ENCODE assay signal across 8 mouse cellular contexts in genomic region chr10:128890383-128891295, GRCm38 (mm10). TPM values are rescaled to one million over a fixed set of nuclear protein-coding genes. Genes with fewer than 3 reads are reported as not detected.
A peak's percentile ranks its signal among the peaks of the same experiment; 100 is the strongest.
DNase-seq lines count a peak whose midpoint lies in the region; ATAC-seq and TF ChIP-seq lines count a peak whose summit lies in the region.

No protein-coding gene starts in this region.

- peak overlapping the region; percentile 90 for H3K27ac ChIP-seq in kidney, postnatal 0 days
- no peak overlapping the region for H3K27ac ChIP-seq in bone marrow macrophage, adult 2 months (ENCODE audit: insufficient read depth, low read depth, low read length)
- peak overlapping the region; percentile 92 for H3K27ac ChIP-seq in hindbrain, embryonic 10.5 days

- peak overlapping the region; percentile 63 for H3K4me2 ChIP-seq in kidney, postnatal 0 days (ENCODE audit: low read length)

- under 1% methylated on average over 40 of the region's 40 CpGs for WGBS in kidney, postnatal 0 days
- under 1% methylated on average over 40 of the region's 40 CpGs for WGBS in hindbrain, embryonic 10.5 days

- H3K9me3 ChIP-seq in kidney, postnatal 0 days (replicated peaks; ENCODE audit: low read length) = no peaks in the 10 kb centered on the region
- H3K9me3 ChIP-seq in hindbrain, embryonic 10.5 days = no peaks in the 10 kb centered on the region
- H3K9me3 ChIP-seq in megakaryocyte, embryonic 14.5 days = no peaks in the 10 kb centered on the region

- no peak for TF ChIP-seq POLR2A in bone marrow macrophage, adult 2 months (IDR thresholded peaks at IDR 0.05; ENCODE audit: borderline replicate concordance, low read depth, low read length)

- H3K4me1 ChIP-seq in kidney, postnatal 0 days (replicated peaks; ENCODE audit: insufficient read depth, low read length) = peaks cover 10% of the 10 kb centered on the region; the same call in 1 of the 2 replicates
- peaks cover 6% of the 10 kb centered on the region for H3K4me1 ChIP-seq in bone marrow macrophage, adult 2 months (ENCODE audit: control insufficient read depth, insufficient read depth, low read length)
- peaks cover 58% of the 10 kb centered on the region for H3K4me1 ChIP-seq in hindbrain, embryonic 10.5 days (replicated peaks)
- H3K4me1 ChIP-seq in megakaryocyte, embryonic 14.5 days = peaks cover 47% of the 10 kb centered on the region

- TF ChIP-seq CTCF in kidney, postnatal 0 days (IDR thresholded peaks at IDR 0.05; ENCODE audit: low read depth) = no peak
- TF ChIP-seq CTCF in bone marrow macrophage, adult 2 months (IDR thresholded peaks at IDR 0.05; ENCODE audit: low read depth, low read length) = no peak

- peak overlapping the region; percentile 62 for H3K4me3 ChIP-seq in kidney, postnatal 0 days (replicated peaks; ENCODE audit: low read depth, low read length)
- H3K4me3 ChIP-seq in bone marrow macrophage, adult 2 months (ENCODE audit: insufficient read depth, low read length) = peak overlapping the region; percentile 65
- H3K4me3 ChIP-seq in hindbrain, embryonic 10.5 days = peak overlapping the region; percentile 87
- H3K4me3 ChIP-seq in megakaryocyte, embryonic 14.5 days (replicated peaks) = peak overlapping the region; percentile 95

- H3K27me3 ChIP-seq in kidney, postnatal 0 days (ENCODE audit: insufficient read depth, low read length) = no peaks in the 10 kb centered on the region
- peaks cover 22% of the 10 kb centered on the region for H3K27me3 ChIP-seq in hindbrain, embryonic 10.5 days (ENCODE audit: insufficient read depth, poor library complexity, severe bottlenecking)
- peaks cover 65% of the 10 kb centered on the region for H3K27me3 ChIP-seq in megakaryocyte, embryonic 14.5 days (replicated peaks)

- 0 out of 2 replicates have a peak, but pooled peaks cover 3% of the 10 kb centered on the region for H3K36me3 ChIP-seq in kidney, postnatal 0 days (ENCODE audit: insufficient read depth, low read length)
- H3K36me3 ChIP-seq in hindbrain, embryonic 10.5 days = peaks cover 27% of the 10 kb centered on the region
- H3K36me3 ChIP-seq in megakaryocyte, embryonic 14.5 days (replicated peaks; ENCODE audit: low read length) = peaks cover 5% of the 10 kb centered on the region

- no peak; the same call in 1 of the 2 replicates for ATAC-seq in kidney, postnatal 0 days (replicated peaks; ENCODE audit: low FRiP score, low read depth)

- DNase-seq in kidney, postnatal 0 days (ENCODE audit: low spot score) = peak; percentile 37
- no peak for DNase-seq in kidney, adult 18-20 months
- DNase-seq in hindbrain, embryonic 10.5 days (ENCODE audit: low spot score) = peak; percentile 33
- peak; percentile 42 to 44 for DNase-seq in thymus, postnatal 36 days
- DNase-seq in ovary, postnatal 10 days (ENCODE audit: low spot score) = no peak
- DNase-seq in adrenal gland, postnatal 4 days (ENCODE audit: low spot score in 2 of 2) = no peak

- peak overlapping the region; percentile 78 for H3K9ac ChIP-seq in kidney, postnatal 0 days (ENCODE audit: low read depth, low read length)

RNA-seq across cellular contexts. Expression of gene Gdf11, which starts 0.9 kb away (rescaled TPM):
- 7.7 and 8.2 TPM in 2 replicates for polyA plus RNA-seq in kidney, postnatal 0 days (2015; fragmentation: Nextera tagmentation; extraction: Ambion mirVana)
- not detected in 2 replicates for polyA plus RNA-seq in bone marrow macrophage, adult 2 months (2012; ENCODE audit: insufficient read depth, insufficient read length, missing spikeins)
- polyA plus RNA-seq in hindbrain, embryonic 10.5 days (2016; fragmentation: Nextera tagmentation; extraction: Ambion mirVana) = 8.9 and 11.1 TPM in 2 replicates
- 0.18 TPM in 1 of 2 replicates, not detected in the other for polyA plus RNA-seq in megakaryocyte, embryonic 14.5 days (2012; ENCODE audit: insufficient read depth, low replicate concordance)
- 1 to 10 TPM; 5.1 to 8.9 TPM for total RNA-seq in adrenal gland, postnatal 4 days (2021)

RNA-seq across cellular contexts. Expression of gene Cd63, which starts 10.2 kb away (rescaled TPM):
- polyA plus RNA-seq in kidney, postnatal 0 days (2015; fragmentation: Nextera tagmentation; extraction: Ambion mirVana) = 1,350 and 1,394 TPM in 2 replicates
- polyA plus RNA-seq in bone marrow macrophage, adult 2 months (2012; ENCODE audit: insufficient read depth, insufficient read length, missing spikeins) = 751 and 791 TPM in 2 replicates
- 240 and 253 TPM in 2 replicates for polyA plus RNA-seq in hindbrain, embryonic 10.5 days (2016; fragmentation: Nextera tagmentation; extraction: Ambion mirVana)
- polyA plus RNA-seq in megakaryocyte, embryonic 14.5 days (2012; ENCODE audit: insufficient read depth, low replicate concordance) = 17.7 and 57.2 TPM in 2 replicates
- 100 to 1,000 TPM; 304 to 317 TPM for total RNA-seq in adrenal gland, postnatal 4 days (2021)

RNA-seq across cellular contexts. Expression of gene Rdh5, which starts 32.0 kb away (rescaled TPM):
- polyA plus RNA-seq in kidney, postnatal 0 days (2015; fragmentation: Nextera tagmentation; extraction: Ambion mirVana) = 12.9 and 15.0 TPM in 2 replicates
- 4.6 and 7.5 TPM in 2 replicates for polyA plus RNA-seq in bone marrow macrophage, adult 2 months (2012; ENCODE audit: insufficient read depth, insufficient read length, missing spikeins)
- 15.8 and 18.7 TPM in 2 replicates for polyA plus RNA-seq in hindbrain, embryonic 10.5 days (2016; fragmentation: Nextera tagmentation; extraction: Ambion mirVana)
- polyA plus RNA-seq in megakaryocyte, embryonic 14.5 days (2012; ENCODE audit: insufficient read depth, low replicate concordance) = 15.8 and 37.7 TPM in 2 replicates
- 10 to 100 TPM; 13.5 to 24.2 TPM for total RNA-seq in adrenal gland, postnatal 4 days (2021)

RNA-seq across cellular contexts. Expression of gene Bloc1s1, which starts 33.2 kb away (rescaled TPM):
- polyA plus RNA-seq in kidney, postnatal 0 days (2015; fragmentation: Nextera tagmentation; extraction: Ambion mirVana) = 272 and 276 TPM in 2 replicates
- 125 TPM in 2 replicates for polyA plus RNA-seq in bone marrow macrophage, adult 2 months (2012; ENCODE audit: insufficient read depth, insufficient read length, missing spikeins)
- 229 and 285 TPM in 2 replicates for polyA plus RNA-seq in hindbrain, embryonic 10.5 days (2016; fragmentation: Nextera tagmentation; extraction: Ambion mirVana)
- polyA plus RNA-seq in megakaryocyte, embryonic 14.5 days (2012; ENCODE audit: insufficient read depth, low replicate concordance) = 56.5 and 587 TPM in 2 replicates
- total RNA-seq in adrenal gland, postnatal 4 days (2021) = 100 to 1,000 TPM; 158 to 168 TPM

RNA-seq across cellular contexts. Expression of gene Itga7, which starts 43.0 kb away (rescaled TPM):
- 3.8 TPM in 2 replicates for polyA plus RNA-seq in kidney, postnatal 0 days (2015; fragmentation: Nextera tagmentation; extraction: Ambion mirVana)
- polyA plus RNA-seq in bone marrow macrophage, adult 2 months (2012; ENCODE audit: insufficient read depth, insufficient read length, missing spikeins) = 0.17 TPM in 1 of 2 replicates, not detected in the other
- polyA plus RNA-seq in hindbrain, embryonic 10.5 days (2016; fragmentation: Nextera tagmentation; extraction: Ambion mirVana) = 3.7 and 4.0 TPM in 2 replicates
- polyA plus RNA-seq in megakaryocyte, embryonic 14.5 days (2012; ENCODE audit: insufficient read depth, low replicate concordance) = 1.1 and 1.9 TPM in 2 replicates
- 10 to 100 TPM; 13.9 to 17.2 TPM for total RNA-seq in adrenal gland, postnatal 4 days (2021)

Comparison
In these comparisons a context has a peak if more than half of its experiments do, and no peak if none do; other contexts are left out.
1. DNase-seq: peak in kidney, postnatal 0 days (single experiment), hindbrain, embryonic 10.5 days (single experiment) and thymus, postnatal 36 days (2 of 2); none in kidney, adult 18-20 months (single experiment), ovary, postnatal 10 days (single experiment) and adrenal gland, postnatal 4 days (0 of 2).
2. Peak in every context shown above with its lines, with median percentiles within 50 percentile points of each other: H3K4me3 ChIP-seq.